Mouse (Mus musculus) right cerebral cortex, postnatal 4 days (tissue): Measurements from ENCODE around the gene Vps54.
"Not testable (repeated sequence)": the region's sequence is repeated elsewhere in the genome, so short reads cannot be mapped to it uniquely, and the experiment has no call there.

Experiments
- DNase-seq: peaks from one replicate; pipeline ENCODE4 v3.0.0-alpha.2; 2022

Gene Vps54

DNA sequence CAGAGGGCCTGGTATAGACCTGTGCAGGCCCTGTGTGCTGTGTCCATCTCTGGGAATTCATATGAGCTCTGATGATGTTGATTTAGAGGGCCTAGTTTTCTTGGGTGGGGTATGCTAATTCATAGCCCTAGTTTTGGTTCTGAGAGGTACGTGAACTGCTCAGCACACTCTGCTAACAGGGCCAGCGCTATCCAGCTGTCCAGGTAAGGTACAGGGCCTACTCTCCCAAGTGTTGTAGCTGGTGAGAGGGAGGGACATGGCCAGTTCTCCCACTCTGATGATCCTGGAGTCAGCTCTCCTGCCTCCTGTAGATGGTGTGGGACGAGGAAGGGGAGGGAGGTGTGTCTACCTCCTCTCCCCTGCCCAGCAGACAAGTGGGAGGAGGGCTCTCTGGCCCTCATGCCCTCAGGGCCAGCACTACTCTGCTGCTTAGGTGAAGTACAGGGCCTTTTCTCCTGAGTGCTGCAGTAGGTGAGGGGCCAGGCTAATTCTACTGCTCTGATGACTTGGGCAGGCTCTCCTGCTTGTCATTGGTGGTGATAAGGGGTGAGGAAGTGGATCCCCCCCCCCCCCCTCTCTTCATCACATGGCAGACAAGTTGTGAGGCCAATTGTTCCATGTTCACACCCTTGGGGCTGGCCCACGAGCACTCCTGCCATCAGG is 8.3 kb downstream of the Vps54 start:
- no peak for DNase-seq

DNA sequence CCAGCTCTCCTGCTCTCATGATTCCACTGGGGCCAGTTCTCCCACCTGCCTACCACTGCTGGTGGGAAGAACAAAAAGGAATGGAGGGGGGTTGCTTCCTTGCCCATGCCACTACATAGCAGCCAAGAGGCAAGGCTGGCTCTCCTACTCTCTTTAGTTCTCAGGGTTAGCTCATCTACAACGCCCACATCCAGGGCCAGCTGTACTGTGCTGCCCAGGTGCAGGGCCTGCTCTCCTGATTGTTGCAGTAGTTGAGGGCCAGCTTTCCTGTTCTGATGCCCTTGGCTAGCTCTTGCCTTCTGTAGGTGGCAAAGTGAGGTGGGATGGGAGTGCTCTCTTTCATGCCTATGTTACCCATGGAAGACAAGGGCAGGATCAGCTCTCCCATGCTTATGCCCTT is 8.9 kb downstream of the Vps54 start:
- no peak for DNase-seq

GRCm38 (mm10) chr11:21250366-21250765 is 11.3 kb downstream of the Vps54 start:
- DNase-seq, result no peak

- not testable (repeated sequence) for DNase-seq
These were observed 19.5 kb downstream of the Vps54 start for GRCm38 (mm10) chr11:21258611-21259010.

GRCm38 (mm10) chr11:21265423-21265822 is 26.3 kb downstream of the Vps54 start:
- DNase-seq, result no peak

GRCm38 (mm10) chr11:21276151-21276550 is 37.1 kb downstream of the Vps54 start:
- no peak for DNase-seq

GRCm38 (mm10) chr11:21286391-21286790 is 47.3 kb downstream of the Vps54 start:
- DNase-seq, result no peak

DNA sequence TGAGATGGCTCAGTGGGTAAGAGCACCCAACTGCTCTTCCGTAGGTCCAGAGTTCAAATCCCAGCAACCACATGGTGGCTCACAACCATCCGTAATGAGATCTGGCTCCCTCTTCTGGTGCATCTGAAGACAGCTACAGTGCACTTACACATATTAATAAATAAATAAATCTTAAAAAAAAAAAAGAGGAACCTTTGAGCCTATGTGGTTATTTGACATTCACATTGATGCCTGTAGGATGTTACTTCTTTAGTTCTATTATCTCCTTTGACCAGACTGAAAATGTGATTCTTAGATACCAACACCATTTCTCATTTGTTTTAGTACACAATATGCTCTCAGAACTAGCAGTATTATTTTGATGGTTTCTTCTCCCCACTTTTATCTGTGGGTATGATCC is 49.1 kb downstream of the Vps54 start:
- not testable (repeated sequence) for DNase-seq

DNA sequence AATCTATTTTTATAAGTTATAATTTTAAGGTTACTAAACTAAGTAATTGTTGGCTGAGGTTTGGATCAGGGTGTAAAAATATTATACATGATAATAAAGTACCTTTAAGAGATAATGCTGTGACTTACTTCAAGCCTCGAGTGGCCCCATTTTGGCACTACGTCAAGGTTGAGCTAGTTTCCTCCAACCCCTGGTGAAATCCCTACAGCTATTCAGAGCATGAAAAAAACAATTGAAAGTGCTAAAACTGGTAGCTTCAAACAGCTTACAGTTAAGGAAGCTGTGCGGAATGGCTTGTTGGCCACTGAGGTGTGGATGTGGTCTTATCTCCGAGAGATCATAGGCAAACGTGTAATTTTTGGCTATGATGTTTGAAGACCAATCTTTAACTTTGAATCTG is 56.4 kb downstream of the Vps54 start:
- no peak for DNase-seq

GRCm38 (mm10) chr11:21303619-21304018 is 64.5 kb downstream of the Vps54 start:
- no peak for DNase-seq

DNA sequence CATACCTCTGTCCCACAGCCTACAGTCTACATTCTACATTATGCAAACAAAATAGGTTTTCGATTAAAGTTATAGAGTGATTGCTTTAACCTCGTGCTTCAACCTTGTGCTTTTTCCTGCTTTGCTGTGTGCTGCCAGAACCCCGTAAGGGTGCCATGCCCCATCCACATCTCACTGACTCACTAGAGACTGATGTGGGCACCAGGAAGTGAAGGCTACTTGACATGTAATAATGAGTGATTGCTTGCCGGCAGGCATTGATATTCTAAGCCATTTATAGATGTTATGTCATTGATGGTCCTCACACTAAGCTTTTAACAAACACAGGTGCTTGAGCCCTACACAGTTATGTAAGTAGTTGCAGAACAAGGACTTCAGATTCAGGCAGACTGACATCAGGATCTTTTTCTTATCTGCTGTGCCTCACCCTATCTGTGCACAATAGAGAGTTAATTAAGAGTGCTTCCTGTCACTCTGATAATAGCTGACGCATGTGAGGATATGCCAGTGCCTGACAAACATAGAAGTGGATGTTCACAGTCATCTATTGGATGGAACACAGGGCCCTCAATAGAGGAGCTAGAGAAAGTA is 68.1 kb downstream of the Vps54 start:
- no peak for DNase-seq

GRCm38 (mm10) chr11:21308119-21308518 is 69.0 kb downstream of the Vps54 start:
- DNase-seq, result no peak

DNA sequence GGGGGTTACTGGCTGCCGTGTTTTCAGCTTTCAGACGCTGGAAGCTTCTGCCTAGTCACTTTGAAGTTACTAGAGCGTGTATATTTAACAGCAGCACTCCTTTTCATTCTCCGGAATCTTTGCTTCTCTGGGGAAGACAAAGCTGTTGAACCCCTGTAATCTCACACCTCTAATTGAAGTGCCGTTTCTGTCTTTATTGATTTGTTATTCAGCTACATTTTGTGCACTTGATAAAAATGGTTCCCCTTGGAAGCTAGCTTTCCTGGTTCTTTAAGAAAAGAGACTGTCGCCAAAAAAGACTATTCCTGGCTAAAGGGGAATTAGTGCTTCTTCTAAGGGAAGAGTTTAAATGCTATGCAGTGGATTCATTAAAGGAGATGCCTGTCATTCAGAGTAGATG is 70.4 kb downstream of the Vps54 start:
- no peak for DNase-seq

GRCm38 (mm10) chr11:21313922-21314657 is 75.0 kb downstream of the Vps54 start:
- DNase-seq, result no peak

DNA sequence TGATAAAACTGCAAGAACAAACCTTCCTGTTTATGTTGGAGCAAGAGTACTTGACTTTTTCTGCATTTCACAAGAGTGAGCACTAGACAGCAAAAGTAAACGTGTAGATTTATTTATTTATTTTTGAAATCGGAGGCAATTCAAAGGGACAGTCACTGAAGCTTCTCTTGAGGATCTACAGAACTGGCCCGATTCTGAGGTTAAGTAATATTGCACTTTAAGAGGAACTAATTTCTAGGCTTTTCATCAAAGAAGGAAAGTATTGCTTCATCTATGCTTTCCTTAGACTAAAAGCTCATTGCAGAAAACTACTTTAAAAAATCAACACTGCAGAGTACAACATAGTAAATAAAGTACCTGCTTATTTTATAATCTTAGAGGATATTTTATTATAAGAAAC is 82.5 kb downstream of the Vps54 start:
- DNase-seq, result no peak

DNA sequence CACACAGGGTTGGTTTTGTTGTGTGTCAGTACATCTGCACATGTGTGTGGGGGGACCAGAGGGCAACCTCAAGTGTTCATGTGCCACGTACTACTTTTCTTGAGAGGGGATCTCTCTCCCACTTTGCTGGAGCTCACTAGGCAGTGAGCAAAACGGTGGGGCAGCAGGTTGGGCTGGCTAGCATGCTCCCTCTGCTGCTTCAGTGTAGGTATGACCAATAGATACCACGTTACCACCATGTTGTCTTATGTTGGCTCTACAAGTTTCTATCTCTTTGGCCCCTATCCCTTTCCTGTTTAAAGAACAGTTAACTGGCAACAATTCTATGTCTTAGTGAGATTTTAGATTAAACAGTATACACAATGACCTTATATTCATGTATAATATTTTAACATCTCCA is 83.3 kb downstream of the Vps54 start:
- no peak for DNase-seq

DNA sequence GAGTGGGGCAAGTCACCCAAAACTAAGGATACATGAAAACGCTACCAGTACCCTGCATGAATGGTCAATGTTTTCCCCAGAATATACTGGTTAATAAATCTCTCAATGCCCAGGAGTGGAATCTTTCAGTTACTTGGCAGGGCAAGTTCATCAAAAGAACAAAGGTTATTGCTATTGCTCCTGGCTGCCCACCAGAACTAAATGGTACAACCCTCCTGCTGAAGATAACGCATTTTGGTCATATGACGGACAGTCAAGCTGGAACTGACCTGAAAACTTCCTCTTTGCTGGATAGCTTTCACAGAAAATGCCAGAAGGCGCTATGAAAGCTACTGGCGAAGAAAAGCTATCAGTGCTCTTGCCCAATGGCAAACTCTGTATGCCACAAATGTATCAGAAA is 86.7 kb downstream of the Vps54 start:
- no peak for DNase-seq

- DNase-seq, result no peak
These were observed 87.7 kb downstream of the Vps54 start for GRCm38 (mm10) chr11:21326770-21327169.

DNA sequence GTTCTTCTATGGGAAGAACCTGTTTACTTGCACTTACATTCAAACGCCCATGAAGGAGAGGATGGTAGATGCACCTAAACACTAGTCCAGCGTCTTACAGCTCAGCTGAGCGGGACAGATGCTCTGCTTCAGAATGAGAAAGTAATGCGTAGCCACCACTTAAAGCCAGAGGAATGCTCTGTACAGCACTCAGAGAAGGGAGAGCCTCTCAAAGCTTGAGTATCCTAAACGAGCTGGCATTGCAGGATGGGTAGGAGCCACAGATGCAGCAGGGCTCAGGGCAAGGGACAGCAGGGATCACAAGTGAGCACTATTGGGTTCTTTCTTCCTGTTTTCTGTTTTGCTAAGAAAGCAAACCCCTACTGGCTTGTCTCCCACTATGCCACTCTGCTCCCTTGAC is 88.4 kb downstream of the Vps54 start:
- no peak for DNase-seq

GRCm38 (mm10) chr11:21328141-21328540 is 89.1 kb downstream of the Vps54 start:
- DNase-seq, result no peak

DNA sequence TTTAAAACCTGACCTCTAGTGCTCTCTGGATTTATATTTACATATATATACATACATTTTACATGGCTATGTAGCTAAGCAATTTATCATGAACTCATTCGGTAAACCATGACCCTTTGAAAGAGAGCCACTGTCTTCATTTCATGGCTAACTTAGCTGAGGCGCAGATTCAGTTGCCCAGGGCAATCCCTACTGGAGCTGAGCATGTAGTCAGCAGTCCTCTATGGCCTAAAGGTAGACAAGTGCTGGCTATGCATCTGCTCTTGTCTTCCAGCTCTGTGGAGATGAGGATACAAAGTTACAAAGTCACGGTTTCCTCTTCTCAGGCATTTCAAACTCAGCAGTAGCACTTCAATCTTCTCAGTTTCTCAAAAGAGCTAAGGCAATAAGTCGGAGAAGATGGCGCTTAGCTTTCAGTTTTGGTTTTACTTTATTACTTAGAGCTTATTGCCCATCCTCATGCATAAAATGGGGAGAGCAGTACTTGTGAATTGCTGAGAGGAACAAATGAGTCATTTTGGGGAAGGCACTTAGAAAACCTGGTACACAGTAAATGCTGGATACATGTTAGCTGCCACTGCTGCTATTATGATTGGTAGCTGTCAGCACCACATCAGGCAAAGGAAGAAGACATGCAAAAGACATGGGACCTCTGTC is 93.7 kb downstream of the Vps54 start:
- no peak for DNase-seq

GRCm38 (mm10) chr11:21337855-21338254 is 98.8 kb downstream of the Vps54 start:
- DNase-seq, result no peak

GRCm38 (mm10) chr11:21339088-21339487 is 100.0 kb downstream of the Vps54 start:
- DNase-seq, result no peak

DNA sequence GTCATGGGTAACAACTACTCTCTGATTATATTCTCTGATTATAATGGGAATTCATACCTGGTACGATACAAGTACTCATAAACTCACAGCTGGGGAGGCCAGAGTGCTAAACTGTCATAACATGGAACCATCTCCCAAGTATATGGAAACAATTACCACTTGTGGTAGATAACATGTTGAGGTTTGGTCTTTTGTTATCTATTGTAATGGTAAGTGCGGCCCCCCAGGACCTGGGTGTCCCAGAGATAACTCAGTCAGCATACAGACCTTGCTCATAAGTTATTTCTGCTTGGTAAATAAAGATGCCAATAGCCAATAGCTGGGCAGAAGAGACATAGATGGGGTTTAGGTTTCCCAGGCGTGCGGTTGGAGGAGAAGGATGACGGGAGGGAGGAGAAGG is 104.4 kb downstream of the Vps54 start:
- DNase-seq, result no peak
